Mouse (Mus musculus) forebrain, embryonic 12.5 days (tissue): ENCODE measurements at regions not wholly inside any gene's neighbourhood (a gene's known extent, or its start where the extent isn't known, plus 50 kb on each side); places are given as distances from the start of the nearest gene placed in this dataset.
A peak's percentile ranks its signal among the peaks of the same experiment; 100 is the strongest.
"Not testable (repeated sequence)": the region's sequence is repeated elsewhere in the genome, so short reads cannot be mapped to it uniquely, and the experiment has no call there.

ENCODE experiments used
- ATAC-seq: fragments of 200-750 bp; cut with Nextera tagmentation; 2 replicates; pipeline ENCODE4 v1.8.0; 2017; ENCODE audit warnings: moderate TSS enrichment; ENCODE audit not compliant: low FRiP score
- H3K27ac ChIP-seq: fragments of 300-500 bp; sonication (generic); 2 replicates; pipeline ENCODE4 v1.5.1; 2016; ENCODE audit warnings: mild to moderate bottlenecking
- H3K27me3 ChIP-seq: fragments of 300-500 bp; sonication (generic); 2 replicates; pipeline ENCODE4 v1.6.1; 2016; ENCODE audit warnings: mild to moderate bottlenecking
- H3K36me3 ChIP-seq: fragments of 300-500 bp; sonication (generic); replicated peaks from 2 replicates; pipeline ENCODE4 v1.6.1; 2016; ENCODE audit warnings: mild to moderate bottlenecking
- H3K4me1 ChIP-seq: fragments of 300-500 bp; sonication (generic); 2 replicates; pipeline ENCODE4 v1.6.1; 2016
- H3K4me2 ChIP-seq: fragments of 300-500 bp; sonication (generic); 2 replicates; pipeline ENCODE4 v1.6.1; 2016; ENCODE audit warnings: mild to moderate bottlenecking, moderate library complexity
- H3K4me3 ChIP-seq: fragments of 300-500 bp; sonication (generic); replicated peaks from 2 replicates; pipeline ENCODE4 v1.5.1; 2016; ENCODE audit warnings: mild to moderate bottlenecking
- H3K9ac ChIP-seq: fragments of 300-500 bp; sonication (generic); 2 replicates; pipeline ENCODE4 v1.6.1; 2016; ENCODE audit warnings: mild to moderate bottlenecking
- H3K9me3 ChIP-seq: fragments of 300-500 bp; sonication (generic); 2 replicates; pipeline ENCODE4 v1.6.1; 2016
- WGBS: fragments of 180-500 bp; shearing (Covaris S2); methylation state at CpG from one replicate; pipeline ENCODE4 v1.1.7; 2016; 5-methylcytosine and 5-hydroxymethylcytosine counted together

DNA sequence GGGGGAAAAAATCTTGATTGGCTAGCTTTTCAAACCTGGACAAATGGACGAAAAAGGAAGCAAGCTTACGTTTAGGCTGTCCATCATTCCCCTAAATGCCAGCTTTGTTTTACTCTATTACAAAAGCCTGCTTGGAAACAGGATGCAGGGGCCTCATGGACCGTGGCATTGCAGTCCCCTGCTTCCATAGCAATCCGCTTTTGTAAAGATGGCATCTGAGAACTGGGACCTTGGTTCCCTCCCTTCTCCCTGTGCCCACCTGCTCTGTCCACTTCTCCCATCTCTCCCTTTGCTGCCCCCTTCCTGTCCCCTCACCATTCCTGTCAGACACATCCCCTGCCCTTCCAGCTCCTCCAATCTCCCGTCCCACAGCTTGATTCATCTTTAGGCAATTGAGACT is 149.7 kb downstream of the Gxylt1 start:
- H3K27ac ChIP-seq: no peak overlapping the region
- no peaks in the 10 kb centered on the region for H3K9me3 ChIP-seq
- H3K4me3 ChIP-seq: no peak overlapping the region
- no peak overlapping the region for H3K9ac ChIP-seq
- H3K4me2 ChIP-seq: no peak overlapping the region
- no peak for ATAC-seq
- H3K4me1 ChIP-seq: peaks cover 8% of the 10 kb centered on the region; the same call in 1 of the 2 replicates
- H3K27me3 ChIP-seq: no peaks in the 10 kb centered on the region
- no peaks in the 10 kb centered on the region for H3K36me3 ChIP-seq
- 35% methylated on average over 5 of the region's 5 CpGs for WGBS

DNA sequence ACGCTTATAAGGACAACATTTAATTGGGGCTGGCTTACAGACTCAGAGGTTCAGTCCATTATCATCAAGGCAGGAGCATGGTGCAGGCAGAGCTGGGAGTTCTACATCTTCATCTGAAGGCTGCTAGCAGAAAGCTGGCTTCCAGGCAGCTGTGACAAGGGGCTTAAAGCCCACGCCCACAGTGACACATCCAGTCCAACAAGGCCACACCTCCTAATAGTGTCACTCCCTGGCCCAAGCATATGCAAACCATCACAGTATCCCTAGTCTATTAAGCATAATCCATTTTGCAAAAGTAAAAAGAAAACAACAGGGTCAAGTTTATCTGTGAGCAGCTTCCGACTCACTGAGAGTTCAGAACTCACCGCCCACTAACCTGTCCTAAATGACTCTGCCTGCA is 153.8 kb downstream of the Gxylt1 start:
- no peaks in the 10 kb centered on the region for H3K27me3 ChIP-seq
- H3K9ac ChIP-seq: no peak overlapping the region
- ATAC-seq: no peak
- peaks cover 8% of the 10 kb centered on the region; the same call in 1 of the 2 replicates for H3K4me1 ChIP-seq
- no peak overlapping the region for H3K4me2 ChIP-seq
- no peaks in the 10 kb centered on the region for H3K9me3 ChIP-seq
- H3K36me3 ChIP-seq: no peaks in the 10 kb centered on the region
- 79% methylated on average over 4 of the region's 4 CpGs for WGBS
- H3K4me3 ChIP-seq: no peak overlapping the region
- H3K27ac ChIP-seq: no peak overlapping the region

DNA sequence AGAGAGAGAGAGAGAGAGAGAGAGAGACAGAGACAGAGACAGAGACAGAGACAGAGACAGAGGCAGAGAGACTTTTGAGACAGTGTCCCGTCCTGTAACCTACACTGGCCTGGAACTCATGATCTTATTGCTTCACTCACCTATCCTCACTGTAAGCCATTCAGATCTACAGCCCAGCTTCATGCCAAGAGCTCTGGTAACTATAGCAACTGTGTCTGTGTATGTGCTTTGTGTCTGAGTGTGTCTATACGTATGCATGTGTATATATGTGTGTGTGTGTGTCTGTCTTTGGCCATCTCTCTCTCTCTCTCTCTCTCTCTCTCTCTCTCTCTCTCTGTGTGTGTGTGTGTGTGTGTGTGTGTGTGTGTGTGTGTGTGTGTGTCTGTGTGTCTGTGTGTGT is 157.2 kb downstream of the Gxylt1 start:
- H3K9ac ChIP-seq, H3K27ac ChIP-seq, H3K9me3 ChIP-seq, H3K36me3 ChIP-seq, H3K4me1 ChIP-seq, H3K4me2 ChIP-seq, H3K27me3 ChIP-seq, ATAC-seq, H3K4me3 ChIP-seq: not testable (repeated sequence)
- WGBS: 50% methylated on average over 2 of the region's 2 CpGs

DNA sequence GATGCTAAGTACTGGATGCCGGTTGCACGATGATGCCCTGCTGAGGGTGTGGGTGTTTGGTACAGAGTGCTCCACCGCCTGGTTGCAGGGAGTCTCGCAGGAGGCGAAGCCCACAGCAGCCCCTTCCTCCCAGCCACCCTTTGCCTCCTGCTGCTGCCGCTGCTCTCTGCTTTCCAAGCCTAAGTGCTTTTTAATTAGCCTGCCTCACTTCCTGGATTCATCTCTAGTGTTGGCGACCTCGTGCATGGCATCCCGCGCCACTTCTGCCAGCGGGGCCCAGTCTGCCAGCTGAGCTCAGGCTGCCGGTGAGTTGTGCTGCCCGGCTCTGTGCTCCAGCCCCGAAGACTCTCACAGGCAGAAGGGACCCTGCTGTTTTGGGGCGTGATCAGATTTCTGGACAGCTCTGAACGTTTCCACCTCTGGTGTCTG is 159.3 kb downstream of the Gxylt1 start:
- WGBS: 3% methylated on average over 16 of the region's 16 CpGs
- H3K27me3 ChIP-seq: no peaks in the 10 kb centered on the region
- H3K27ac ChIP-seq: peak overlapping the region; percentile 32; the same call in 1 of the 2 replicates
- peak overlapping the region; percentile 36 for H3K9ac ChIP-seq
- peak overlapping the region; percentile 57 for H3K4me2 ChIP-seq
- no peaks in the 10 kb centered on the region for H3K36me3 ChIP-seq
- H3K9me3 ChIP-seq: 0 out of 2 replicates have a peak, but pooled peaks cover 3% of the 10 kb centered on the region
- peak; percentile 89 for ATAC-seq
- peak overlapping the region; percentile 28 for H3K4me3 ChIP-seq
- peaks cover 9% of the 10 kb centered on the region for H3K4me1 ChIP-seq

DNA sequence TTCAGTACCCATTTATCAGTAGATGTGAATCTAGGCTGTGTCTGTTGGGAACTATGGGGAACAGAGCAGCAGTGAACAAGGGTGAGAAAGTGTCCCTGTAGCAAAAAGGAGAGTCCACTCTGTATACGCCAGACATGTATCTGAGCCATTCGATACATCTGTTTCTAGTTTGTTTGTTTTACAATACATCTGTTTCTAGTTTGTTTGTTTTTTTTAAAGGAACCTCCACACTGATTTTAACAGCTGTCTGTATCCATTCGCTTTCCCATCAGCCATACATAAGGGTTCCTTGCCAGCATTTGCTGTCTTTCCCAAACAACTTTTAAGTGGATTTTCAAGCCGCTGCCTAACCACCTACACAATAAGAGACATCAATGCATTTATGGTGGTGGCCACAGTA is 170.0 kb downstream of the Gxylt1 start:
- Histone ChIP-seq H3K4me1 (no peaks in the 10 kb centered on the region), H3K4me3 (no peak overlapping the region), H3K36me3 (no peaks in the 10 kb centered on the region), H3K9ac (no peak overlapping the region), H3K4me2 (no peak overlapping the region), H3K27me3 (no peaks in the 10 kb centered on the region), H3K27ac (no peak overlapping the region), H3K9me3 (no peaks in the 10 kb centered on the region)
- 82% methylated on average over 4 of the region's 4 CpGs for WGBS
- no peak for ATAC-seq

DNA sequence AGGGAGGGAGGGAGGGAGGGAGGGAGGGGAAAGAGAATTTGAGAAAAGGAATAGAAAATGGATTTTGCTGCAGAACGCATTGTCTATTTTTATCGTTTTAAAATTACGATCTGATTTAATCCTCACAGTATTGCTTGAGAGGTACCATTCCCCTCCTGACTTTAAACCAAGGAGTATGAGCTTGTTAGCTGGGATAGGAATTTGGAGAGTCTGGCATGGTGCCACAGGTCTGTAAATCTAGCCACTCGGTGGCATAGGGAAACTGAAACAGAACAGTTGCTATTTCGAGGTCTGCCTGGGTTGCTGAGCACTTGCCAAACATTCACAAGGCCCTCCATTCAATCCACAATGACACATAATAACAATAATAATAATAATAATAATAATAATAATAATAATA is 171.6 kb downstream of the Gxylt1 start:
- Histone ChIP-seq H3K9ac (no peak overlapping the region), H3K9me3 (no peaks in the 10 kb centered on the region), H3K4me2 (no peak overlapping the region), H3K27me3 (no peaks in the 10 kb centered on the region), H3K4me1 (no peaks in the 10 kb centered on the region), H3K36me3 (no peaks in the 10 kb centered on the region), H3K4me3 (no peak overlapping the region), H3K27ac (no peak overlapping the region)
- no peak for ATAC-seq
- 85% methylated on average over 5 of the region's 5 CpGs for WGBS

DNA sequence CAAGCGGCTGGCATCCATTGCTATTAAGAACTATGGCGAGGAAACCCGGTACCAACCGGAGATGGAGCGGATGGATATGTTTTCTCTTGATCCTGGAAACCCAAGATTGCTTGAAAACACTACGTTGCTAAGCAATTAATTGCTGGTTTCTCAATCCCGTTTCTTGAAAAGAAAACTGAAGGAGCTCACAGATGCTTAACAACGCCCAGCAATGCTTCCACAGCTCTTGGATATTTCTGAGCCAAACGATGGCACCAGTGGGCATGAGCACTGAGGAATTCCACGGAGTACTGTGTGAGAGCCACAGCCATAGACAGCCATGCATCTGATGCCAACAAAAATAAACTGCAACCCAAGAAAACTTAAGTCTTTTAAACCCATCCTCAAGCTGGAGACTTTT is 173.1 kb downstream of the Gxylt1 start:
- ATAC-seq: no peak
- no peaks in the 10 kb centered on the region for H3K4me1 ChIP-seq
- WGBS: 86% methylated on average over 10 of the region's 10 CpGs
- H3K9me3 ChIP-seq: no peaks in the 10 kb centered on the region
- H3K27me3 ChIP-seq: no peaks in the 10 kb centered on the region
- no peak overlapping the region for H3K27ac ChIP-seq
- H3K4me2 ChIP-seq: no peak overlapping the region
- no peaks in the 10 kb centered on the region for H3K36me3 ChIP-seq
- H3K9ac ChIP-seq: no peak overlapping the region
- H3K4me3 ChIP-seq: no peak overlapping the region

DNA sequence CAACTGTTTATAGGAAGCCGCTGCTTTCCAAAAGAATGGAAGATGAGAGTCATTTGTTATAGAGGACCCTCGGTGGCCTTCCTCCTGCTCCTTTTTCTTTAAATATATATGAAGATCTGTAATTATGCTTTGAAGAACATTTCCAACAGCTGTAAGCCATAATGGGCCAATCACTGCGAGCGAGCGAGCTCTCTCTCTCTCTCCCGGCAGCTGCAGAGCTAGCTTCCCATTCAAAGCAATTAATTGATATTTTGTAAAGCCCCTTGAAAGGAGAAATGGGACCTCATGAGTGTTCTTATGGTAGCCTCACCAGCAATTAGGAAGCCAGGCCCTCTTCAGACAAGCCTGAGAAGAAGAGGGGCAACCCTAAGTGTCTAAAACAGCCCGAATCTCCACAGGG is 174.1 kb downstream of the Gxylt1 start:
- no peaks in the 10 kb centered on the region for H3K9me3 ChIP-seq
- 71% methylated on average over 7 of the region's 7 CpGs for WGBS
- H3K9ac ChIP-seq: no peak overlapping the region
- H3K27me3 ChIP-seq: no peaks in the 10 kb centered on the region
- H3K4me2 ChIP-seq: no peak overlapping the region
- no peak overlapping the region for H3K27ac ChIP-seq
- H3K36me3 ChIP-seq: no peaks in the 10 kb centered on the region
- ATAC-seq: no peak; the same call in 1 of the 2 replicates
- H3K4me3 ChIP-seq: no peak overlapping the region
- no peaks in the 10 kb centered on the region for H3K4me1 ChIP-seq

DNA sequence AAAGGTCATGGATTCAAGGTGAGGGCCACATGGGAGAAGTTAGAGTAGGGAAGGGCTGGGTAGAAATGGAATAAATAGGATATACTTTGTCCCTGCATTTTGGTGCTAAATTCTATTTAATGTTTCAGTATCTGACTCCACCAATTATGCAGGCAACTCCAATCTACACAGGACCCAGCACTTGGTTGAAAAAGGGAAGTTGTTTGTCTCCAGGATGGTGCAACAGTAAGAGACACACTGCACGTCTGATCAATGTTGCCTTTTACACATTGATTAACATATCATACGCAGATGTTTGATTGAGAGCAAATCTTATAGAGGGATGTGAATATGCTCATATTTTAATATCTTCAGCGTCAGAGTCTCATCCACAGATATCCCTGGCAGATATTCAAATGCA is 175.1 kb downstream of the Gxylt1 start:
- H3K4me3 ChIP-seq: no peak overlapping the region
- H3K27me3 ChIP-seq: no peaks in the 10 kb centered on the region
- WGBS: 84% methylated on average over 3 of the region's 3 CpGs
- H3K9ac ChIP-seq: no peak overlapping the region
- no peaks in the 10 kb centered on the region for H3K36me3 ChIP-seq
- ATAC-seq: no peak
- H3K9me3 ChIP-seq: no peaks in the 10 kb centered on the region
- no peak overlapping the region for H3K4me2 ChIP-seq
- no peak overlapping the region for H3K27ac ChIP-seq
- H3K4me1 ChIP-seq: no peaks in the 10 kb centered on the region

DNA sequence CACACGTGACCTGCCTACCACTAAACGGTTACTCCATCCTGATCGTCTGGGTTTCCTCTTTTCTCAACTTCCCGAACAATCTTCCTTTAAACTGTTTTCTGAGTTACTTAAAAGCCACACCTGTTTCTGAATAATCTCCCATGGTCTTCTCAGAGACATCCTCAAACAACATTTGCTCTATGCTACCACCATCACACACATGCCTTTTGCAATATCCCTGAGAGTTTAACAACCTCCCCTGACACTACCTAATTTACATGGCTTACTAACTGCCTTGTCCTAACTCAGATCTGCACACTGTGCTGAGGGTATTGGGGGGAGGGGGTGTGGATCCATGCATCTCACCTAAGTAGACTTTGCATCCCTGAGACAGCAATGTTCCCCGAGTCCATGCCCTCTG is 178.6 kb downstream of the Gxylt1 start:
- Histone ChIP-seq H3K4me3 (no peak overlapping the region), H3K4me2 (no peak overlapping the region), H3K9ac (no peak overlapping the region), H3K9me3 (no peaks in the 10 kb centered on the region), H3K27me3 (no peaks in the 10 kb centered on the region), H3K27ac (no peak overlapping the region), H3K36me3 (no peaks in the 10 kb centered on the region), H3K4me1 (no peaks in the 10 kb centered on the region)
- no peak for ATAC-seq
- WGBS: 93% methylated on average over 5 of the region's 5 CpGs

DNA sequence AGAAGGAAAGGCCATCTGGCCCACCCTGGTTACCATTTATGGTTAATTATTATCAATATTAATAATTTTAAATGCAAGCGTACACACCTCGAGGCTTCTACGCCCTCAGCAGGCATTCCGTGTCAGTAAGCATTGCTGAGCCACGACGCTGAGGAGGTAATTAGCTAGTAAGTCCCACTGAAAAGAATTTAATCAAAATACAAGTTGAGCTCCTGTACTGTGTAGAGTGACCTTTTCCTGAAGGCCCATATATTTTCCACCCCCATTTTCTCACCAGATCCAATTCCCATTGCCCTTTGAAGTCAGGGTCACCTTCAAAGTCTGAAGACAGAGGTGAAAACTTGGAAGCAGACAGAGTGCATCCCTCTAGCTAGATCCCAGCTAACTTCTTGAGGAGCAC is 179.8 kb downstream of the Gxylt1 start:
- H3K27ac ChIP-seq: no peak overlapping the region
- no peaks in the 10 kb centered on the region for H3K9me3 ChIP-seq
- no peak overlapping the region for H3K4me2 ChIP-seq
- no peak overlapping the region for H3K4me3 ChIP-seq
- no peaks in the 10 kb centered on the region for H3K36me3 ChIP-seq
- no peak overlapping the region for H3K9ac ChIP-seq
- WGBS: 74% methylated on average over 6 of the region's 6 CpGs
- ATAC-seq: no peak
- H3K4me1 ChIP-seq: no peaks in the 10 kb centered on the region
- no peaks in the 10 kb centered on the region for H3K27me3 ChIP-seq

DNA sequence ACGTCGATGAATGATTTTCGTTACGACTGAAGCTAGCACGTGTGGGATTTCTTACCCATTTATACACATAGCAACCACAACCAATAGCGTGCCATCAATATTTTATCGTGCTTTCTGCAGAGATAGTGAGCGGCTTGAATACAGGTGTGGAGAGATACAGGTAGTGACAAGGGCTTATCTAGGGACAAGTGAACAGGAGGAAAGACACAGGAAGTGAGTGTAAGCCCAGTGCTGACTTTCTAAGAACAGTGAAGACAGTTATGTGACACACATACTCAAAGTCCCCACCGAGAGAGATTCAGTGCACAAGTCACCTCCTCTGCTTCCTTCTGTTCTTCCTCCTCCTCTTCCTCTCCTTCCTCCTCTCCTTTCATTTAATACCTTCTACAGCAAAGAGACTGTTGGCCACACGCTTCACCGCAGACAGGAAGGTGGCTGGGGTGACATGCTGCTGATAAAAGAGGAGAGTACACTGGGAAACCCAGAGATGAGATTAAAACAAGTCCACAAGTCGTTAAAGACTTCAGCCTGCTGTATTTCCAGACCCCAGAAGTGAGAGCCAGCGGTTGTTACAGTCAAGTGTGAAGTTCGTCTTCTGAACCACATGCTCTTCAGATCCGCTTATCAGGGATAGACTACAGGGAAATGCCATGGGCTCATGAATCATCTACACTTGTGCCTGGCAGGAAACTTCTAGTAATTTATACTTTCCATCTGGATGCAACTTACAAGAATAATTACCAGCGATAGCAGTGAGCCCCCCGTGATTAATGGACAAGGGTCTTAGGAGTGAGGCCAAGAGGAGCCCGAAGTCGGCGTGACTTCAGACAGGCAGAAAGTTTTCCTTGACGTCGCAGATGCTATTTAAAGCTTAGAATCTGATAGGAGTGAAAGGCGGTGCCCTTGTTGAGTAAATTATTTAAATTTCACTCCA is 180.5 kb downstream of the Gxylt1 start:
- no peak overlapping the region for H3K27ac ChIP-seq
- H3K36me3 ChIP-seq: no peaks in the 10 kb centered on the region
- H3K9ac ChIP-seq: no peak overlapping the region
- no peaks in the 10 kb centered on the region for H3K9me3 ChIP-seq
- no peak for ATAC-seq
- H3K27me3 ChIP-seq: no peaks in the 10 kb centered on the region
- WGBS: 88% methylated on average over 23 of the region's 23 CpGs
- no peak overlapping the region for H3K4me2 ChIP-seq
- H3K4me3 ChIP-seq: no peak overlapping the region
- H3K4me1 ChIP-seq: no peaks in the 10 kb centered on the region

DNA sequence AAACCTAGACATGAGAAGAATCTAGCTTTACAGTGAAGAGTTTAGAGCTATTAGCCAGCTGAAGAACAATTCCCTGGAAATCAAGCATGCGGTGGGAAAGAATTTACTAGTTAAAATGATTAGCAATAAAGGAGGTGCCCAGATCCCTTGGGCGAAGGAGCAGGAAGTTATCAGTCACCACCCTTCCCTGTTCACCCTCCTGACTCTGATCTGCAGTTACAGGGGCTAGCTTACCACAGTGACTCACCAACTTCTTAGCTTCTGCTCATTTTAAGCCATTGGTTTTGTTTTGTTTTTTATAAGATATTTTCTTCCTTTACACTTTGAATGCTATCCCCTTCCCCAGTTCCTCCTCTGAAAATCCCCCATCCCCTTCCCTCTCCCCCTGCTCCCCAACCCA is 183.6 kb downstream of the Gxylt1 start:
- Histone ChIP-seq H3K4me3 (no peak overlapping the region), H3K36me3 (no peaks in the 10 kb centered on the region), H3K9me3 (no peaks in the 10 kb centered on the region), H3K9ac (no peak overlapping the region), H3K4me1 (no peaks in the 10 kb centered on the region), H3K4me2 (no peak overlapping the region), H3K27ac (no peak overlapping the region), H3K27me3 (no peaks in the 10 kb centered on the region)
- WGBS: 90% methylated on average over 2 of the region's 2 CpGs
- ATAC-seq: no peak
